Mouse (Mus musculus) stomach, embryonic 15.5 days (tissue): ENCODE data around the gene Scamp3. TPM values are rescaled to one million over a fixed set of nuclear protein-coding genes. Genes with fewer than 3 reads are reported as not detected.

Source experiments
- ATAC-seq: fragments of 200-750 bp; cut with Nextera tagmentation; 2 replicates; pipeline ENCODE4 v1.8.0; 2017; ENCODE audit warnings: low read depth, moderate number of reproducible peaks, moderate TSS enrichment; ENCODE audit not compliant: insufficient read depth, low FRiP score
- H3K27ac ChIP-seq: fragments of 300-500 bp; sonication (generic); 2 replicates; pipeline ENCODE4 v1.5.1; 2015; ENCODE audit warnings: mild to moderate bottlenecking, inconsistent platforms
- H3K27me3 ChIP-seq: fragments of 300-500 bp; sonication (generic); replicated peaks from 2 replicates; pipeline ENCODE4 v1.6.1; 2015; ENCODE audit warnings: inconsistent platforms
- H3K36me3 ChIP-seq: fragments of 300-500 bp; sonication (generic); 2 replicates; pipeline ENCODE4 v1.6.1; 2015; ENCODE audit warnings: inconsistent platforms
- H3K4me1 ChIP-seq: fragments of 300-500 bp; sonication (generic); 2 replicates; pipeline ENCODE4 v1.6.1; 2015; ENCODE audit warnings: inconsistent platforms
- H3K4me2 ChIP-seq: fragments of 300-500 bp; sonication (generic); 2 replicates; pipeline ENCODE4 v1.6.1; 2015; ENCODE audit warnings: mild to moderate bottlenecking, inconsistent platforms
- H3K4me3 ChIP-seq: fragments of 300-500 bp; sonication (generic); replicated peaks from 2 replicates; pipeline ENCODE4 v1.5.1; 2015; ENCODE audit warnings: inconsistent platforms
- H3K9ac ChIP-seq: fragments of 300-500 bp; sonication (generic); 2 replicates; pipeline ENCODE4 v1.6.1; 2015; ENCODE audit warnings: inconsistent platforms
- H3K9me3 ChIP-seq: fragments of 300-500 bp; sonication (generic); 2 replicates; pipeline ENCODE4 v1.6.1; 2016; ENCODE audit warnings: inconsistent platforms
- WGBS: fragments of 180-500 bp; shearing (Covaris S2); methylation state at CpG from one replicate; pipeline ENCODE4 v1.1.7; 2015; 5-methylcytosine and 5-hydroxymethylcytosine counted together
- polyA plus RNA-seq: library from polyadenylated mRNA; unstranded; fragments of >200 nt; fragmentation: Nextera tagmentation; extraction: Ambion mirVana; gene quantifications from 2 replicates; pipeline ENCODE4 v1.2.1, GENCODE M21; 2015

Scamp3 gene
- polyA plus RNA-seq, 1 experiment from 2014 or later = 103 TPM

- H3K4me1 ChIP-seq = peaks cover 4% of the 10 kb centered on the region
- no peaks in the 10 kb centered on the region for H3K9me3 ChIP-seq
- ATAC-seq = peak; percentile 82
- H3K4me2 ChIP-seq = peak within 1 kb of the TSS; percentile 53
- H3K27ac ChIP-seq = no peak within 1 kb of the TSS
- no peaks in the 10 kb centered on the region for H3K27me3 ChIP-seq
- peaks cover 14% of the 10 kb centered on the region for H3K36me3 ChIP-seq
- peak within 1 kb of the TSS; percentile 48 for H3K4me3 ChIP-seq
- H3K9ac ChIP-seq = peak within 1 kb of the TSS; percentile 14; the same call in 1 of the 2 replicates
- 26% methylated on average over 13 of the region's 13 CpGs for WGBS
These were observed 25.2 kb downstream of the Scamp3 start, which contains the start of gene Gba for GRCm38 (mm10) chr3:89202253-89203141. TSS of gene Gba (plus strand) at chr3:89202928.

GRCm38 (mm10) chr3:89203142-89203514 is 25.9 kb downstream of the Scamp3 start:
- H3K9me3 ChIP-seq = no peaks in the 10 kb centered on the region
- H3K4me3 ChIP-seq = peak overlapping the region; percentile 48
- H3K9ac ChIP-seq = peak overlapping the region; percentile 14; the same call in 1 of the 2 replicates
- peaks cover 16% of the 10 kb centered on the region for H3K36me3 ChIP-seq
- H3K27ac ChIP-seq = no peak overlapping the region
- peak overlapping the region; percentile 53 for H3K4me2 ChIP-seq
- ATAC-seq = no peak
- 32% methylated on average over 5 of the region's 5 CpGs for WGBS
- H3K27me3 ChIP-seq = no peaks in the 10 kb centered on the region
- peaks cover 4% of the 10 kb centered on the region for H3K4me1 ChIP-seq

- Histone ChIP-seq H3K27ac (no peak overlapping the region), H3K27me3 (no peaks in the 10 kb centered on the region), H3K9me3 (no peaks in the 10 kb centered on the region), H3K4me3 (no peak overlapping the region), H3K36me3 (peaks cover 28% of the 10 kb centered on the region), H3K4me2 (no peak overlapping the region), H3K4me1 (peaks cover 4% of the 10 kb centered on the region), H3K9ac (no peak overlapping the region)
- no peak for ATAC-seq
- WGBS = 93% methylated on average over 7 of the region's 7 CpGs
These were observed 28.8 kb downstream of the Scamp3 start for GRCm38 (mm10) chr3:89206079-89206478.

- H3K9ac ChIP-seq = no peak overlapping the region
- H3K4me2 ChIP-seq = no peak overlapping the region
- peaks cover 4% of the 10 kb centered on the region for H3K4me1 ChIP-seq
- no peak overlapping the region for H3K4me3 ChIP-seq
- peaks cover 28% of the 10 kb centered on the region for H3K36me3 ChIP-seq
- H3K9me3 ChIP-seq = no peaks in the 10 kb centered on the region
- ATAC-seq = no peak
- no peaks in the 10 kb centered on the region for H3K27me3 ChIP-seq
- no peak overlapping the region for H3K27ac ChIP-seq
- WGBS = 73% methylated on average over 2 of the region's 2 CpGs
These were observed 29.4 kb downstream of the Scamp3 start for GRCm38 (mm10) chr3:89206695-89207094.

GRCm38 (mm10) chr3:89208075-89208657 is 30.9 kb downstream of the Scamp3 start:
- Histone ChIP-seq H3K4me3 (no peak overlapping the region), H3K9ac (no peak overlapping the region), H3K27ac (no peak overlapping the region), H3K4me1 (peaks cover 9% of the 10 kb centered on the region), H3K36me3 (peaks cover 28% of the 10 kb centered on the region), H3K4me2 (no peak overlapping the region), H3K27me3 (no peaks in the 10 kb centered on the region), H3K9me3 (no peaks in the 10 kb centered on the region)
- WGBS = 83% methylated on average over 13 of the region's 13 CpGs
- ATAC-seq = no peak

- 84% methylated on average over 6 of the region's 6 CpGs for WGBS
- H3K36me3 ChIP-seq = peaks cover 28% of the 10 kb centered on the region
- H3K4me1 ChIP-seq = peaks cover 6% of the 10 kb centered on the region; the same call in 1 of the 2 replicates
- ATAC-seq = no peak
- no peaks in the 10 kb centered on the region for H3K9me3 ChIP-seq
- H3K4me3 ChIP-seq = no peak overlapping the region
- H3K4me2 ChIP-seq = no peak overlapping the region
- H3K27me3 ChIP-seq = no peaks in the 10 kb centered on the region
- H3K27ac ChIP-seq = no peak overlapping the region
- no peak overlapping the region for H3K9ac ChIP-seq
These were observed 31.5 kb downstream of the Scamp3 start for GRCm38 (mm10) chr3:89208736-89209135.

GRCm38 (mm10) chr3:89209731-89210130 is 32.5 kb downstream of the Scamp3 start:
- Histone ChIP-seq H3K4me2 (no peak overlapping the region), H3K36me3 (peaks cover 28% of the 10 kb centered on the region), H3K9me3 (no peaks in the 10 kb centered on the region), H3K27ac (no peak overlapping the region), H3K9ac (no peak overlapping the region), H3K27me3 (no peaks in the 10 kb centered on the region), H3K4me3 (no peak overlapping the region), H3K4me1 (peaks cover 8% of the 10 kb centered on the region)
- 84% methylated on average over 7 of the region's 7 CpGs for WGBS
- no peak for ATAC-seq

- Histone ChIP-seq H3K9me3 (no peaks in the 10 kb centered on the region), H3K4me2 (no peak overlapping the region), H3K4me1 (peaks cover 12% of the 10 kb centered on the region), H3K27ac (no peak overlapping the region), H3K36me3 (peaks cover 27% of the 10 kb centered on the region), H3K9ac (no peak overlapping the region), H3K4me3 (no peak overlapping the region), H3K27me3 (no peaks in the 10 kb centered on the region)
- 71% methylated on average over 13 of the region's 13 CpGs for WGBS
- ATAC-seq = no peak
These were observed 32.9 kb downstream of the Scamp3 start for GRCm38 (mm10) chr3:89210162-89210561.

GRCm38 (mm10) chr3:89210731-89211130 is 33.5 kb downstream of the Scamp3 start:
- no peak overlapping the region for H3K4me3 ChIP-seq
- H3K4me1 ChIP-seq = peaks cover 18% of the 10 kb centered on the region
- ATAC-seq = no peak
- H3K9ac ChIP-seq = no peak overlapping the region
- no peaks in the 10 kb centered on the region for H3K27me3 ChIP-seq
- H3K27ac ChIP-seq = no peak overlapping the region
- peaks cover 24% of the 10 kb centered on the region for H3K36me3 ChIP-seq
- H3K4me2 ChIP-seq = no peak overlapping the region
- H3K9me3 ChIP-seq = no peaks in the 10 kb centered on the region
- WGBS = 74% methylated on average over 7 of the region's 7 CpGs

- H3K27ac ChIP-seq = peak overlapping the region; percentile 98
- H3K36me3 ChIP-seq = peaks cover 4% of the 10 kb centered on the region
- H3K9ac ChIP-seq = peak overlapping the region; percentile 67
- peaks cover 19% of the 10 kb centered on the region for H3K4me1 ChIP-seq
- peak overlapping the region; percentile 89 for H3K4me3 ChIP-seq
- no peaks in the 10 kb centered on the region for H3K27me3 ChIP-seq
- under 1% methylated on average over 69 of the region's 69 CpGs for WGBS
- H3K9me3 ChIP-seq = no peaks in the 10 kb centered on the region
- peak; percentile 94 for ATAC-seq
- peak overlapping the region; percentile 83 for H3K4me2 ChIP-seq
These were observed 36.7 kb downstream of the Scamp3 start for GRCm38 (mm10) chr3:89213803-89214530.

- no peaks in the 10 kb centered on the region for H3K36me3 ChIP-seq
- peak within 1 kb of the TSS; percentile 67 for H3K9ac ChIP-seq
- H3K4me1 ChIP-seq = peaks cover 19% of the 10 kb centered on the region
- no peaks in the 10 kb centered on the region for H3K27me3 ChIP-seq
- 2% methylated on average over 19 of the region's 19 CpGs for WGBS
- no peaks in the 10 kb centered on the region for H3K9me3 ChIP-seq
- peak within 1 kb of the TSS; percentile 83 for H3K4me2 ChIP-seq
- peak within 1 kb of the TSS; percentile 98 for H3K27ac ChIP-seq
- ATAC-seq = no peak
- H3K4me3 ChIP-seq = peak within 1 kb of the TSS; percentile 89
These were observed 37.6 kb downstream of the Scamp3 start, which contains the start of gene Thbs3 for GRCm38 (mm10) chr3:89214681-89215411. TSS of gene Thbs3 (plus strand) at chr3:89215180.
